Mouse (Mus musculus): ENCODE results near the gene Amz1.

DNA sequence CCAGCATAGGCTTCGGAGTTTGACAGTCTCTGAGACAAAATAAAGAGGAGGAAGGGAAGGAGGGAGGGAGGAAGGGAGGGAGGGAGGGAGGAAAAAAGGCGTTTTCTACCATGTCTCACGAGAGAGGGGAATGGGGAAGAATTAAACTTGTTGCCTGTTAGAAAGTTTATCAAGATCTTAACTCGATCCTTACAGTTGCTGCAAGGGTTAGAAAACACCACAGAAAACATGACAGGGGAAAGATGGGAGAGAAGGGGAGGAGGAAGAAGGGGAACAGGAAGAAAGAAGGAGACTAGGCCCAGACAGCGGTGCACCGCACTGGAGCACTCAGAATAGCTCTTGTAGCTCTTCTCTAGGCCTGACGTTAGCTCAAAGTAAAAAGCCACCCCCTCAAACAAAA, 48.2 kb downstream of the Amz1 start:
- no peak for TF ChIP-seq MXI1 (IDR thresholded peaks at IDR 0.05; ENCODE audit: low read depth, low read length)
- TF ChIP-seq POLR2A (IDR thresholded peaks at IDR 0.05; ENCODE audit: low read depth, low read length) = no peak
- TF ChIP-seq E2F4 (IDR thresholded peaks at IDR 0.05; ENCODE audit: insufficient replicate concordance, low read depth, low read length) = no peak
- TF ChIP-seq HCFC1 (IDR thresholded peaks at IDR 0.05; ENCODE audit: low read depth, low read length) = no peak
- TF ChIP-seq NRF1 (IDR thresholded peaks at IDR 0.05; ENCODE audit: low read depth, low read length) = no peak
- no peak for TF ChIP-seq MEF2A (IDR thresholded peaks at IDR 0.05; ENCODE audit: borderline replicate concordance, low read depth, low read length)
- TF ChIP-seq MAX (IDR thresholded peaks at IDR 0.05; ENCODE audit: low read length) = no peak
- no peak for TF ChIP-seq ZC3H11A (IDR thresholded peaks at IDR 0.05; ENCODE audit: low read depth, low read length)
